Mouse (Mus musculus) liver, postnatal 0 days (tissue): ENCODE measurements around the gene Polr2f. TPM values are rescaled to one million over a fixed set of nuclear protein-coding genes. Genes with fewer than 3 reads are reported as not detected.

Experiments
- ATAC-seq: fragments of 200-750 bp; cut with Nextera tagmentation; 2 replicates; pipeline ENCODE4 v1.8.0; 2017; ENCODE audit warnings: mild to moderate bottlenecking, moderate library complexity
- DNase-seq: peaks from one replicate; pipeline ENCODE4 v3.0.0-alpha.2; 2016
- H3K27ac ChIP-seq: fragments of 300-500 bp; sonication (generic); 2 replicates; pipeline ENCODE4 v1.5.1; 2014; ENCODE audit warnings: antibody characterized with exemption, moderate library complexity, mild to moderate bottlenecking, low read depth
- H3K27me3 ChIP-seq: fragments of 300-500 bp; sonication (generic); 2 replicates; pipeline ENCODE4 v1.6.1; 2014; ENCODE audit warnings: low read length, control low read depth, mixed read lengths; ENCODE audit not compliant: insufficient read depth
- H3K36me3 ChIP-seq: fragments of 300-500 bp; sonication (generic); replicated peaks from 2 replicates; pipeline ENCODE4 v1.6.1; 2014; ENCODE audit warnings: mild to moderate bottlenecking, control low read depth, low read length, moderate library complexity, mixed read lengths; ENCODE audit not compliant: insufficient read depth
- H3K4me1 ChIP-seq: fragments of 300-500 bp; sonication (generic); 2 replicates; pipeline ENCODE4 v1.6.1; 2014; ENCODE audit warnings: antibody characterized with exemption, mild to moderate bottlenecking, control low read depth; ENCODE audit not compliant: insufficient read depth
- H3K4me2 ChIP-seq: fragments of 300-500 bp; sonication (generic); 2 replicates; pipeline ENCODE4 v1.6.1; 2014; ENCODE audit warnings: low read depth, mild to moderate bottlenecking, low read length, moderate library complexity, mixed read lengths
- H3K4me3 ChIP-seq: fragments of 300-500 bp; sonication (generic); 2 replicates; pipeline ENCODE4 v1.5.1; 2014; ENCODE audit warnings: low read depth, low read length
- H3K9ac ChIP-seq: fragments of 300-500 bp; sonication (generic); replicated peaks from 2 replicates; pipeline ENCODE4 v1.6.1; 2014; ENCODE audit warnings: mild to moderate bottlenecking, moderate library complexity
- H3K9me3 ChIP-seq: fragments of 300-500 bp; sonication (generic); 2 replicates; pipeline ENCODE4 v1.6.1; 2016; ENCODE audit warnings: mild to moderate bottlenecking, control low read depth, low read length, mixed read lengths
- CTCF ChIP-seq: sonication (generic); IDR thresholded peaks from 2 replicates; pipeline ENCODE4 v1.5.1; 2016; ENCODE audit warnings: antibody characterized with exemption, low read depth
- EP300 ChIP-seq: IDR thresholded peaks from 2 replicates; pipeline ENCODE4 v1.6.1; 2016; ENCODE audit warnings: antibody characterized with exemption, low read depth, mild to moderate bottlenecking
- WGBS: fragments of 180-500 bp; shearing (Covaris S2); extraction: QIAGEN DNeasy Blood & Tissue Kit; methylation state at CpG from one replicate; pipeline ENCODE4 v1.1.7; 2014; ENCODE audit not compliant: insufficient replicate concordance; 5-methylcytosine and 5-hydroxymethylcytosine counted together
- polyA plus RNA-seq: library from polyadenylated mRNA; unstranded; fragments of >200 nt; fragmentation: Nextera tagmentation; extraction: Ambion mirVana; gene quantifications from 2 replicates; pipeline ENCODE4 v1.2.1, GENCODE M21; 2015

Polr2f gene
- polyA plus RNA-seq, 1 experiment from 2014 or later: 130 TPM

DNA sequence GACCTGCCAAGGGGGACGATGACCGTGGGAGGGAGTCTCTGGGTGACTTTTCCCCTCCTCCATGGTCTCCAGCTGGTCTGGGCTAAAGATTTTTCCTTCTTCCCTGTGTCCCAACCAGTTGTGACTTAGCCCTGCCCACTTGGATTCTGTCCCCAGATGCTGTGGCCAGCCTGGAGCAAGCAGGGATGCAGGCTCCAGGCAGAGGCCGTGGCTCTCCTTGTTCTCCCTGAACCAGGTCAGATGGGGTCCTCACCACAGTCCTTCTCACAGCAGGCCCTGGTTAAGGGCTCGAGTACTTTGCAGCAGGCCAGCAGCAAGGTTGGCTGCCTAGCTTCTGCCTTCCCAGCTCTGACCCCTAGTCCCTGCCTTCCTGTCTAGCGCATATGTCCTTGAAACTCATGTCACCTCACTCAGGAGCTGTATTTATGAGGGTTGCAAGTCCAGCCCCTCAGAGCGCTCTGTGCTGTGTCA is 7.6 kb upstream of the Polr2f start:
- no peaks in the 10 kb centered on the region for H3K4me1 ChIP-seq
- no peak overlapping the region for H3K9ac ChIP-seq
- 74% methylated on average over 6 of the region's 6 CpGs for WGBS
- DNase-seq (no peak), ATAC-seq (no peak)
- no peak overlapping the region for H3K27ac ChIP-seq
- H3K27me3 ChIP-seq: no peaks in the 10 kb centered on the region
- H3K4me2 ChIP-seq: no peak overlapping the region
- H3K9me3 ChIP-seq: no peaks in the 10 kb centered on the region
- H3K4me3 ChIP-seq: no peak overlapping the region
- TF ChIP-seq EP300: no peak
- no peak for TF ChIP-seq CTCF
- H3K36me3 ChIP-seq: peaks cover 10% of the 10 kb centered on the region; the same call in 1 of the 2 replicates

DNA sequence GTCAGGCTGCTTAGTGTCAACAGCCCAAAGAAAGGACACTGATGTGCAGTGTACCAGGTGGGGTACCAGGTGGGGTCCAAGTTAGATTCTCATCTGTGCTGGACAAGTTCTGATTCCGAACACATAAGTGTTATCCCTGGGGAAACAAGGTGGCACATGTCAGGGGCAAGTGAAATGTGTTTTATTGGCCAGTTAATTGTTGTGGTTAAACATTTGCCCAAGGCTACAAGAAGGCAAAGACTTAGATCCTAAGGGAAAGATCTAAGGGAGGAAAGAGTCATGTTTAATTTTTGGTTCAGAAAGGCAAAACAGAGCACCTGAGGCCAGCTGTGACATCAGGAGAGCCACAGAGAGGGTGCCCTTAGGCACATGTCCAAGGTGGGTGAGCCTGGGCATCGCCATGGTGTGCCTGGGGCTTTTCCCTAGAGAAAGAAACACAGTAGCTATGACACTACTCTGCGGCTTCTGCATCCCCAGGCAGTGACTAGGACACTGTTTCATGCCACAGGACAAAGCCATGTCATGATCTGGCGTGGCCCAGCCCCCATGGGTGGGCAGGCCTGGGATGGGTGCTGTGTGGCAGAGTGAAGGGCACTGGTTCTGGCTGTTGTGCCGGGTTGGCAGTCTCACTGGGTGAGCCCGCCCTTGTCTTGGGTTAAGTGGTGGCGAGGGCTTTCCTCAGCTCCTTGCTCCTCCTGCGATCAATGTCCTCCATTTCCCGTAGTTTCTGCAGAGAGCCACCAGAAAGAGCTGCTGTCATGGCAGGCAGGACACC is 6.1 kb upstream of the Polr2f start:
- H3K9ac ChIP-seq: no peak overlapping the region
- no peaks in the 10 kb centered on the region for H3K4me1 ChIP-seq
- WGBS: 76% methylated on average over 9 of the region's 9 CpGs
- no peak for ATAC-seq
- TF ChIP-seq EP300: no peak
- no peak for TF ChIP-seq CTCF
- DNase-seq: no peak
- H3K27ac ChIP-seq: no peak overlapping the region
- H3K9me3 ChIP-seq: no peaks in the 10 kb centered on the region
- H3K4me2 ChIP-seq: no peak overlapping the region
- peaks cover 10% of the 10 kb centered on the region; the same call in 1 of the 2 replicates for H3K36me3 ChIP-seq
- no peak overlapping the region for H3K4me3 ChIP-seq
- no peaks in the 10 kb centered on the region for H3K27me3 ChIP-seq

DNA sequence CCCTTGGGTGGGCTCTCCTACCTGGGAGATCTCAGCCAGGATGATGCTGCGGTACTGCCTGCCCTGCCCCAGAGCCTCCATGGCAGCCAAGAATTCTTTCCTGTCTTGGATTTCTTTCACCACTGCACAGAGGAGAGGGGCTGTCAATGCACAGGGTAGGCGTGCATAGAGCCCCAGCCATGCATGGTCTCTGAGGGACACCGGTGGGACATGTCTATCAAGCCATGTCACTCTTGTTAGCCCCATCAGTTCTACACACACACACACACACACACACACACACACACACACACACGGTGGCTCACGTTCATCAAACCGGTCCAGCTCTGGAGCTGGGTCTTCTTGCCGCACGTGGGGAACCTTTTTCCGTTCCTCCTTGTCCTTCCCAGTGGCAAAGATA is 5.5 kb upstream of the Polr2f start:
- Histone ChIP-seq H3K4me1 (no peaks in the 10 kb centered on the region), H3K4me2 (no peak overlapping the region), H3K9me3 (no peaks in the 10 kb centered on the region), H3K27ac (no peak overlapping the region), H3K9ac (no peak overlapping the region), H3K27me3 (no peaks in the 10 kb centered on the region), H3K36me3 (peaks cover 10% of the 10 kb centered on the region; the same call in 1 of the 2 replicates), H3K4me3 (no peak overlapping the region)
- TF ChIP-seq CTCF: no peak
- no peak for ATAC-seq
- no peak for DNase-seq
- 73% methylated on average over 9 of the region's 9 CpGs for WGBS

DNA sequence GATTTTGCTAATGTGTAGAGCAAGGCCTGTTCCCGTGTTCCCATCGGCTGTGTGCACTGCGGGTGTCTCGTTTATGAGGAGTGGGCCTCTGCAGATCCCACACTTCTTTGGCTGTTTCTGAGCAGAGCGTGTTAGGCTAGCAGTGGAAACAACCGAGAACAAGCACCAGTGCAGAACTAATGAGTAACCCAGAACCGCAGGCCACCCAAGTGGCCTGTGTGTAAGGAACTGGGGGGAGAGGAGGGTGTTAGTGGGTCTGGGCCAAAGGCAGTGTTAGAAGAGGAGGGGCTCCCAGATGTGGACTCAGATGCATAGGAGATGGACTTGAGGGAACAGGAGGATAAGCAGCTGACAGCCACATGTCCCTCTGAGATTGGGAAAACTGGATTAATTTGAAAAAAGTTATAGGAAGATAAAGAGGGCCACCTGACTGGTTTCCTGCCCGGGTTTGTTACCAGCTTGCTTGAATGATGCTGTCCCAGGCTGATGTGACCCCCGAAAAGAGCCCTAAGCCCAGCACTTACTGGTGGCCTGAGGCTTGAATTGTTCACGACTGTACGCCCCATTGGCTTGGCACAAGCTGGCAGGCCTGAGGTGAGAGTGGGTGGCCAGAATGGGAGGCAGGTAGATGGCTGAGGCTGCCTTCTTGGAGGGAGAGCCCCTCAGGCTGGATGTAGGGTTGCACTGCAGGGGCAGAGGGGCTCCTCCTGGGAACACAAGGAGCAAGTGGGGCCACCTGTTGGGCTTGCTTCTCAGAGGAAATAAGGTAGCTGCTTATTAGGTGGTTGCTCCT is 4.8 kb upstream of the Polr2f start:
- Histone ChIP-seq H3K4me3 (no peak overlapping the region), H3K36me3 (peaks cover 10% of the 10 kb centered on the region; the same call in 1 of the 2 replicates), H3K9me3 (no peaks in the 10 kb centered on the region), H3K4me2 (no peak overlapping the region), H3K9ac (no peak overlapping the region), H3K4me1 (peaks cover 5% of the 10 kb centered on the region; the same call in 1 of the 2 replicates), H3K27ac (no peak overlapping the region), H3K27me3 (no peaks in the 10 kb centered on the region)
- no peak for DNase-seq
- no peak for TF ChIP-seq EP300
- no peak for TF ChIP-seq CTCF
- 70% methylated on average over 11 of the region's 11 CpGs for WGBS
- ATAC-seq: no peak

DNA sequence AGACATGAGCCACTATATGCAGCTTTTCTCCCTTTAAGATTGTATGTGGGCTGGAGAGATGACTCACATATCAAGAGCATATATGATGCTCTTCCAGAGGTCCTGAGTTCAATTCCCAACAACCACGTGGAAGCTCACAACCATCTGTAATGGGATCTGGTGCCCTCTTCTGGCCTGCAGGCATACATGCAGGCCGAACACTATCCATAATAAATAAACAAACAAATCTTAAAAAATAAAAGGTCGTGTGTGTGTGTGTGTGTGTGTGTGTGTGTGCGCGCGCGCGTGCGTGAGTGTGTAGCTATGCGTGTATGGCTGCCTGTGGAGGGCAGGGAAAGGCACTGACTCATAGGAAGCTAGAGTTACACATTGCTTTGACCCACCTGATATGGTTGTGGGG is 1.2 kb upstream of the Polr2f start:
- H3K36me3 ChIP-seq: peaks cover 7% of the 10 kb centered on the region; the same call in 1 of the 2 replicates
- H3K4me2 ChIP-seq: no peak overlapping the region
- H3K4me1 ChIP-seq: peaks cover 16% of the 10 kb centered on the region
- ATAC-seq (no peak), DNase-seq (no peak)
- no peaks in the 10 kb centered on the region for H3K9me3 ChIP-seq
- no peak overlapping the region for H3K4me3 ChIP-seq
- no peaks in the 10 kb centered on the region for H3K27me3 ChIP-seq
- 56% methylated on average over 10 of the region's 10 CpGs for WGBS
- TF ChIP-seq CTCF (peak; percentile 72), EP300 (no peak)
- H3K27ac ChIP-seq: no peak overlapping the region
- no peak overlapping the region for H3K9ac ChIP-seq

DNA sequence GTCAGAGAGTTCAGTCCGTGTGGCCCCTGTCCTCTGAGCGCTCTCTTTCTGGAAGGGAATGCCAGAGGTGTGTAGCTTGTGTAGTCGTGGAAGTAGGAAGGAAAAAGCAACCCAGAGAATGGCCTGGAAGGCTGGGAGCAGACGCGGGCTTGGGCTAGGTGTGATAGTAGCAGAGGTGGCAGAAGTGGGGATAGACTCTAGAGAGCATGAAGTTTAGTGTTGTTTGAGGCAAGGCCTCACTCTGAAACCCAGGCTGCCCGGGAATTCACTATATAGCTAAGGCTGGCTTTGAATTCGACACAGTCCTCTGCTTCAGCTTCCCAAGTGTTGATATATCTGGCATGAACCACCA is 733 bp downstream of the Polr2f start:
- H3K27me3 ChIP-seq: no peaks in the 10 kb centered on the region
- peak overlapping the region; percentile 80 for H3K4me3 ChIP-seq
- peaks cover 22% of the 10 kb centered on the region for H3K36me3 ChIP-seq
- H3K4me2 ChIP-seq: peak overlapping the region; percentile 91
- DNase-seq (no peak), ATAC-seq (peak; percentile 59)
- H3K9ac ChIP-seq: peak overlapping the region; percentile 86
- WGBS: 0% methylated on average over 7 of the region's 7 CpGs
- H3K9me3 ChIP-seq: no peaks in the 10 kb centered on the region
- TF ChIP-seq CTCF: no peak
- no peak for TF ChIP-seq EP300
- H3K27ac ChIP-seq: peak overlapping the region; percentile 55
- H3K4me1 ChIP-seq: peaks cover 16% of the 10 kb centered on the region
